Mouse (Mus musculus) induced T-regulatory cell, adult 2 months (primary cell): ENCODE measurements at regions not wholly inside any gene's neighbourhood (a gene's known extent, or its start where the extent isn't known, plus 50 kb on each side); places are given as distances from the start of the nearest gene placed in this dataset.
A peak's percentile ranks its signal among the peaks of the same experiment; 100 is the strongest.
"Not testable (repeated sequence)": the region's sequence is repeated elsewhere in the genome, so short reads cannot be mapped to it uniquely, and the experiment has no call there.

ENCODE experiments used
- DNase-seq: peaks from one replicate; pipeline ENCODE4 v3.0.0-alpha.2; 2012; ENCODE audit warnings: low read depth

GRCm38 (mm10) chr8:126081279-126081678 is 86.3 kb downstream of the Kcnk1 start:
- no peak for DNase-seq

- no peak for DNase-seq
Measured at GRCm38 (mm10) chr8:126082827-126083226, 87.9 kb downstream of the Kcnk1 start.

- no peak for DNase-seq
Measured at GRCm38 (mm10) chr8:126090772-126091171, 95.8 kb downstream of the Kcnk1 start.

GRCm38 (mm10) chr8:126094005-126094404 is 99.0 kb downstream of the Kcnk1 start:
- DNase-seq, result no peak

- DNase-seq, result no peak
Measured at GRCm38 (mm10) chr8:126096056-126096455, 101.1 kb downstream of the Kcnk1 start.

GRCm38 (mm10) chr8:126096636-126097170 is 101.7 kb downstream of the Kcnk1 start:
- DNase-seq, result no peak

- no peak for DNase-seq
Measured at GRCm38 (mm10) chr8:126098886-126099285, 103.9 kb downstream of the Kcnk1 start.

GRCm38 (mm10) chr8:126099889-126100288 is 104.9 kb downstream of the Kcnk1 start:
- DNase-seq, result peak; percentile 6

GRCm38 (mm10) chr8:126105043-126105442 is 110.1 kb downstream of the Kcnk1 start:
- no peak for DNase-seq

GRCm38 (mm10) chr8:126126041-126126440 is 131.1 kb downstream of the Kcnk1 start:
- DNase-seq, result no peak

- no peak for DNase-seq
Measured at GRCm38 (mm10) chr8:126132076-126132475, 137.1 kb downstream of the Kcnk1 start.

- DNase-seq, result not testable (repeated sequence)
Measured at GRCm38 (mm10) chr8:126132918-126133317, 137.9 kb downstream of the Kcnk1 start.

- no peak for DNase-seq
Measured at GRCm38 (mm10) chr8:126135100-126135499, 140.1 kb downstream of the Kcnk1 start.

- no peak for DNase-seq
Measured at GRCm38 (mm10) chr8:126135573-126135972, 140.6 kb downstream of the Kcnk1 start.

- no peak for DNase-seq
Measured at GRCm38 (mm10) chr8:126136946-126137345, 142.0 kb downstream of the Kcnk1 start.

GRCm38 (mm10) chr8:126137452-126137851 is 142.5 kb downstream of the Kcnk1 start:
- no peak for DNase-seq

GRCm38 (mm10) chr8:126138645-126139545 is 143.9 kb downstream of the Kcnk1 start:
- no peak for DNase-seq

- no peak for DNase-seq
Measured at GRCm38 (mm10) chr8:126139546-126139870, 144.5 kb downstream of the Kcnk1 start.

- DNase-seq, result no peak
Measured at GRCm38 (mm10) chr8:126140998-126141397, 146.0 kb downstream of the Kcnk1 start.

GRCm38 (mm10) chr8:126151527-126151926 is 146.8 kb upstream of the Slc35f3 start:
- DNase-seq, result peak; percentile 28

GRCm38 (mm10) chr8:126153955-126154354 is 144.4 kb upstream of the Slc35f3 start:
- DNase-seq, result no peak

- DNase-seq, result peak; percentile 34
Measured at GRCm38 (mm10) chr8:126157452-126158185, 140.7 kb upstream of the Slc35f3 start.

- DNase-seq, result no peak
Measured at GRCm38 (mm10) chr8:126159485-126159884, 138.9 kb upstream of the Slc35f3 start.
